Mouse (Mus musculus): ENCODE data around the gene Sox13.

Gene Sox13

DNA sequence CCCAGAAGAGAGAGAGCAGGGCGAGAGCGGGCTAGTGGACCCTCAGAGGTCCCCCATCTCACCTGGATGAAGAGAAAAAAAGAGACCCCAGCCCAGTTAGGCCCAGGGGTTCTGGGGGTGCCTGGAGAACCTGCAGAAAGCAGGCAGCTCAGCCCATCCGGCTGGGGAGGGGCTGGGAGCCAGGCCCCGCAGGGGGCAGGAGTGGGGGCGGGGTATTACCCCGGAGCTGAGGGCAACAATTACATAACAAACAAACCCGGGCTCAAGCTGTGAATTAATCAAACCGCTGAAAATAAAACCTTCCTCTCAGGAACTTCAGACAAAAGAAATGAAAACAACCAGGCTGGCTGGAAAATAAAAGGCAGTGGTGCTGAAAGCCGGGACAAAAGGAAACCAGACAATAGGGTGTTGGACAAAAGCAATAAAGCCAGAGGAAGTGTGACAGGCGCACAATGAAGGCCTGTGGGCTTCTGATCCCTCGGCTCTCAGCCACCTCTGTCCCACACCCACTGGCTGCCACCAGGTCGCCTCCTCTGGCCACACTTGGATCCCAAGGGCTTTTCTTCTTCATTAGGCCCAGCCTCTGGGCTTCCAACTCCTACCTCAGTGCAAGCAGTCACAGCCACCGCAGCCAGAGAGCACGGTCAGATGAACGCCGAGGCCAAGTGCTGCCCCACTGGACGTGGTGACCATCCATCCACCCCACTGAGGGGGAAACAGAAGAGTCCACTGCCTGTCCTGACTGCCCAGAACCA lies 26.5 kb downstream of the Sox13 start:
- no peak for DNase-seq

DNA sequence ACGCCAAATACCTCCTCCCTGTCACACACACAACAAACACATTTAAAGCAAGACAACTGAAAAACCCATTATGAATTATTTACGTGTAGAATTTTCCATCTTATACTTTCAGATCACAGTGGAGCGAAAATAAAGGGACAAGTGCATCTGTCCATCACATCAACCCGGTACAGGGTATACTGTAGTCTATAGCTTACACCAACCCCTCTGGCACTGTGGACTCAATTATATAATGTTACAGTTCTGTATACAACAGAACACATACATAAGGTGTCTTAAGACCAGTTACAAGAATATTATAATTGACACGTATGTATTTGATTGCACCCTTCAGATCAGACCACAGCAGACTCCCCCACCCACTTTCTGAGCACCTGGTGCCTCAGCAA lies 27.1 kb downstream of the Sox13 start:
- DNase-seq: no peak

DNA sequence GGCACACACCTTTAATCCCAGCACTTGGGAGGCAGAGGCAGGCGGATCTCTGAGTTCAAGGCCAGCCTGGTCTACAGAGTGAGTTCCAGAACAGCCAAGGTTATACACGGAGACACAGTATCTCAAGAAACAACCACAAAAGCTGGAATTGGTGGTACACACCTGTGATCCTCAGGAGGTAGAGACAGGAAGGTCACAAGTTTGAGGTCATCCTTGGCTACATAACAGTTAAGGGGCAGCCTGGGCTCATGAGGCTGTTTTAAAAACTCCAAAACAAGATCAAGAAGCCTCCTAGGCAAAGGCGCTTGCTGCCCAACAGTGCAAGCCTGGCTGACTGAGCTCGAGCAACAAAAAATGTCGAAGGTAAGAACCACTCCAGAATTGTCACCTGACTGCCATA lies 27.5 kb downstream of the Sox13 start:
- DNase-seq: no peak

DNA sequence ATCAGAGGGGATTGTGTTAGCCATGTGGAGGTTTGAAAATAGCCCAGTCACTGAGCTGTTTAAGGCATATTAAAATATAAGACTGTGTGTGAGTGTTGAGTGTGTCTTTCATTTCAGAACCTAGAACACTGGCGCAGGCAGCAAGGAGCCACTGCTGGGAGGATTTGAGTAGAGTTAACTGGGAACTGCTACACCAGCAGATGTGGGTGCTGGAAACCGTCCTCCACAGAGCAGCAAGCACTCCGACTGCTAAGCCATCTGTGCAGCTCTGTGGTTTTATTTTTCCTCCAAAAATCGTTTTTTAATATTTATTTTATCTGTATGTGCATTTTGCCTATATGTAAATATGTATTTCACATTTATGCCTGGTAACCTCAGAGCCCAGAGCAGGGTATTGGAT lies 29.5 kb downstream of the Sox13 start:
- no peak for DNase-seq

DNA sequence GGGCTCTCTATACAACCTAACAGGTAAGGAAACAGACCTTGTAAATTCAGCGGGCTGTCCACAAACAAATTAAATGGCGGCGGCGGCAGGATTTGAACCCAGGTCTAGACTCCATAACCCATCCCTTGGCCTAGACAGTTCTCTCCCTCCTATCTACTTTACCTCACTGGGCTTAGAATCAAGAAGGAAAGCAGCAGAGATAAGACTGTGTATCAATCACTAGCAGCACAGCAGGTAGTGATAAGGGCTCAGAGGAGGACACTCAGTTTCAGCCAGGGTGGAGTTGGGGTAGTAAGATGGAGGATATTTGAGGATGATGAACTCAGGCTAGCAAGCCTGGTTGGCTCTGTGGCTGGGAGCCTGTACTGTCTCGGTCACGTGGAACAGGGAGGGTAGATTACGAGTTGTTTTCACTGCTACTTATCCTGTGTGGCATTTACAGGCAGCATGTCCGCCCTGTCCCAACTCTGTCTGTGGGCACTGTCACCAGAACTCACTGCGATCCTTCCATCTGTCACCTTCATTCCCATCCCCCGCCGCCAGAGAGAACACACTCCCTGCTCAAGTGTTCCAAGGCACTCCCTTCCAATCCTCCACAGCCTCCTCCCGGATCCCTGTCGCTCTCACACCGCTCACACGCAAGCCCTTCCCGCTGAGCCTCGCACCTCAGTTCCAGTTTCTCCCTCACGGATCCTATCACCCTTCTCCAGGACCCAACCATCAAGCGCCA lies 36.5 kb downstream of the Sox13 start:
- no peak for DNase-seq

DNA sequence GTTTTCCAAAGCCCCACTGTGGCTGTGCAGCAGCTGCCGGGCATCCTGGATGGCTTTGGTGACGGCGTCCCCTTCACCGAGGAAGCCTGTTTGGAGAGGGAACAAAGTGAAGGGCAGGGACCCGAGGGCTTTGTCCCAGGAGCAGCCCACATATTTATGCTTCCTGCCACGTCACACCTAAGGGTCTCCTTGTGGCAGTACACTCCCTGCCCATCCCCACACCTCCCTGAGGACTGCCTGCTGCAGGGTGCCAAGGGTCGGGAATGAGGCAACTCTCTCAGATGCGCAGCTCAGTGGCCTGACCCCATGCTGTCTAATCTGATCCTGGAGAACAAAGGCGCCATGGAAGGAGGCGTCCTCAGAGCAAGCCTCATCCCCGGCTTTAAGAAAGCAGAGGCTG lies 38.0 kb downstream of the Sox13 start:
- DNase-seq: no peak

DNA sequence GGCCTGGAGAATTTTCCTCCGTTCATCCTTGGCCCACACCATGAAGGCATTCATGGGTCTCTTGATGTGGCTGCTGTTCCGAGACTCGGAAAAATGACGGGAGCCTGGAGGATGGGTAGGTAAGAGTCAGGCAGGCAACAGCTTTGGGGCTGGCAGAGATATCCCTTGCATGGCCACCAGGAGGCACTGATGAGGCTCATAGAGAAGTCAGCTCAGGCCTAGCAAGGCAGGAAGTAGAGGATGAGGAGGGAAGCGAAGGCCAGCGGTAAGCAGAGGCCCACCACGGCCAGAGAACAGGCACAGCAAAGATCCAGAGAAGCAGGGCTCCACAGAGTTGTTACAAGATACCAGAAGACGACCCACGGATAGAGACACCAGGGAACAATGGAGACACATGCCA lies 38.7 kb downstream of the Sox13 start:
- DNase-seq: no peak

DNA sequence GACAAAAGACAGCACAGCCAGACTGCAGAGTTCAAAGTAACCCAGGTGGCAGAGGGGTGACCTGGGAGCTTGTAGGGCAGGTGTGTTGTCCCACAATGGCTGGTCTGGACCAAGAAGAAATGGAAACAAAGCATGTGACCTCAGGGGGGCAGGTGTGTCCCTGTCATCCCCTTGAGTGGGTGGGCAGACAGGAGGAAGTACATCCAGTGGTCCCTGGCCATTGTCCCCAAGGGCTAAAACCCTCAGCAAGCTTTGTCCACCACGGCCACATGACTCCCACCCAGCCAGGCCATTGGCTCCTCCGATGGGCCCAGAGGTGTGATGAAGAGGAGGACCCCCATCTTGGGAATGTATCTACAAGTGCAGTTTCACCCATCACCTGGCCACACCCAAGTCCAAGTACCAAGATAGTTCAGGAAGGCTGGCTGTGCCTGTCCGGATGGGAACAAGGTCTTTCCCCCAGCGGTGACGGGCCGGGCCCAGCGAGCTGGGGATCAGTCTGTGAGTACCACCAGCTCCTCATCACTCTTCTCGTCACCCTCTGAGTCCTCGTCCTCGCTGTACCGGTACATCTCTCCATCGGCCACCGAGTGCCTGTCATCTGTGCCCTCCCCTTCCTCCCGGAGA lies 40.9 kb downstream of the Sox13 start:
- no peak for DNase-seq

DNA sequence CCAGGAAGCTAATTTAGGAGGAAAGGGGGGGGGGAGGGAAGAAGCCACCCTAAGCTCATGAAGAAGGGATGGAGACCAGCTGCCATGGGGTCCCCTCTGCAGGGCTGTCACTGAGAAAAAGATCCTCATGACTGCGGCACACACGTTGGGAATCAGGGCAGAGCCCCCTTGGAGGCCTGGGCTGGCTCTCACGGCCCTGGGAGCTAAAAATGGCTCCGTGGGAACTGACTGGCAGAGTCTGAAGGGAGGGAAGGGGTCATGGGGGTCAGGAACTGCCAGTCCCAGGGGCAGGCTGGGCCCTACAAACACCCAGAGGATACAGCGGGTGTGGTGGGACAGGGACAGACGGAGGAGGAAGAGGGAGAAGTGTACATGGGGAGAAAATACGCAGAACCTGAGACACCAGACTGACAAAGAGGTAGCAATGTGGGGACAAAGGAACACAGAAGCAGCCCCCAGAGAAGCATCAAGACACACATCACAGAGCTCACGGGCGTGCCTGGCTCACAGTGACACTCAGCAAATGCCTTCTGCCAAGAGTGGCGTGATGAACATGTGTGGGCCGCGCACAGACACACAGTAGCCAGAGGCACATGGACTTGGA lies 41.5 kb downstream of the Sox13 start:
- no peak for DNase-seq

DNA sequence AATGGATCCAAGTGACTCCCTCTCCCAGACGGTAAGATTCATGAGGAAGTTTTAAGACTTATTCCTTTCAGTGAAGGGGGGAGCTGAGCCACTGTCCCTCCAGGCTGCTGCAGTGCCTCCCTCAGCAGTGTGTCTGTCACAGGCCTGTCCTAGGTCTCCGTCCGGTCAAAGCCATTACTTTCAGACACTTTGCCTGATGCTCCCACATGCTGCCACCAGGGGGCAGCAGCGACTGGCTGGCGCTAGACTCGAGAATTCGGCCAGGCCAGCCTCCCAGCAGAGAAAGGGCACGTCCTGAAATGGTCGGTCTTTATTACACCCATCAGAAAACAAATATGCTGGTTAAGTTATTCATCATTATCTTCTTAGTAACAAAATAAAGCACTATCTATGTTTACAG lies 42.2 kb downstream of the Sox13 start:
- no peak for DNase-seq

DNA sequence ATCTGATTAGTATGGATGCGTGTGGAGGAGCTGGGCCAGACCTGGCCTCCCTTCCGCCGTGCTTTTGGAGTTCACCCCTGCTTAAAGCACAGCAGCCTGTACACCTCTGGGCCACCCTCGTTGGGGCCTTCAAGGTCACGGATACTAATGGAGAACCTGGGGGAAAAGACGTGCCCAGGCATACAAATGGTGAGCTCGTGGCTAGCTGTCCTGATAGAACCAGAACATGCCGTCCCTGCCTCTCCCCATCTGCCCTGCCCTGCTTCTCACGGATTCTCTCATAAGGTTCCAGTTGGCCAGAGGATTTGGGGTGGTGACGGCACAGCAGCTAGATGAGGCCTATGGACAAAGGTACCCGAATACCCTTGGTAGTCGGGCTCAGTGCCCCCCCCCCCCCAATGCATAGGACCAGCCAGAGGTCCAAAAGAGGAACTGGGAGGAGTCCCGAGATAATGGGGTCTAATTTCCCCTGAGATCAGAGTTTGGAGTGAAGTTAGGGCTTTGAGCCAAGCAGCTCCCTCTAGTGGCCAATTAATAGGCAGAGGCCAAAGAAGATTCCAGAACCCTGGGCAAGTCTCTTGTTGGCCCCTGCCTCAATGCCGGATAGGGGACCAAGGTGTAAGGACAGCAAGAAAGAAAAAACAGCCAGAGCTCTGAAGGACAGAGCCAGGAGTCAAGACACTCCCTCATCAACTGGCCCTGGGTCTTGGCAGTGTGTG lies 43.7 kb downstream of the Sox13 start:
- no peak for DNase-seq

DNA sequence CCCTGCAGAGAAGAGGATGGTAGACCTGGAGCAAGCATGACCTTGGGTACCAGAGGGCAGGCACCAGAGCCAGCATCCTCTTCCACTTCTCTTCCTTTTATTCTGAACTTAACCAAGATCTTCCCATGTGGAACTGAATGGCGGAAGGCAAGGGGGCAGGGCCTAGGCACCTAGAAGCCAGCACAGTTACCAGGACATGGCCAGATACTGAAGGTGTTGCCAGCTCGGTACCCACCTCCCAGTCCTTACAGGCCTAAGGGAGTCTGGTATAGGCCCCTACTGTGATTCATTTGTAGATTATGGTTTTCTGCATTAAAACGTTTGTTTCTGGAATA lies 44.2 kb downstream of the Sox13 start:
- no peak for DNase-seq

DNA sequence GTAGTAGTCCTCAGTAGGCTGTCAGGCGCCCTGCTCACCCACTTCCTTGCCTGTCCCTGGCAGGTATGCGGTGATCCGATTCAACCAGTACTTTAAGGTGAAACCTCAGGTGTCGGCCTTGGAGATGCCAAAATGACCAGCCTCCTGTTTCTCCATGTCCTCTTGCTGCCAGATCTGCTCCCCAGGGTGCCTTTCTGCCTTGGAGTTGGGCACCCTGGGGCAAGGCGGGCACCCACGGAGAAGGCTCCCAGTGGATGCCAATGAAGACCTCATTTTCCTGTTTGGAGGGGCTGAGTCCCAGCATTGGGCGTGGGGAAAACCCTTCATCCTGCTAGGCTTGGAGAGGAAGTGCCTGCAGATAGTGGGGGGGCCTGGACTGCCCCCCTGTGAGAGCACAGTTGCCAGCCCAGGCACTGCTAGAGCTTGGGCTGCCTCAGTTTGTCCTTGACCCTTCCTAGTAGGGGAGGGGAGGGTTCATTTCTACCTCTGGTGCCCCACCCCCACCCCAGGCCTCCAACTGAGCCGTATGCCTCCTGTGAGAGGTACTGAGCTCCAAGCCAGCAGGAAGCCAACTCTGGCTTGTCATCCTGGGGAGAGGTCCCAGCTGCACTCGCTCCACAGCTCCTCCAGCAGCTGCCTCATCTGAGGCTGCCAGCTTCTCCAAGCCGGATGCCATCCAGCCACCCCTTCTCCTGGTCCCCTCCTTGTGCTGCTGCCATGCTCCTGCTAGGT lies 44.8 kb downstream of the Sox13 start:
- no peak for DNase-seq

DNA sequence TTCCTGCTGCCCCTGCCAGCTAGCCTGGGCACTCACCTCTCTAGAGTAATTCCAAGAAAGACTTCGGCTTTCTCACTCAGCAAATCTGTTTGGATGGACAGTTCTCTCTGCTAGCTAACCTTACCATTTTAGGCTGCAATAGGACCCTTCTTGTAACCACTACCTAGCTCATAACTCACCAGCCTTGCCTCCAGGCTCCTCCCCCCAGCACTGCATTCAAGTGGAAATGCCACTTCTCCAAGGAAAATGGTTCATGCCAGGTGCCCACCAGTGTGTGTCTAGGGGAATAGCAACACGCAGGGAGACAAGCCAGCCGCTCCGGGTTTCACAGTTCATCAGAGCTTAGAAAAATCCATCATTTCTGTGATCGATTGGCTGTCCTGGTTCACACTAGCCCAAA lies 46.6 kb downstream of the Sox13 start:
- no peak for DNase-seq

DNA sequence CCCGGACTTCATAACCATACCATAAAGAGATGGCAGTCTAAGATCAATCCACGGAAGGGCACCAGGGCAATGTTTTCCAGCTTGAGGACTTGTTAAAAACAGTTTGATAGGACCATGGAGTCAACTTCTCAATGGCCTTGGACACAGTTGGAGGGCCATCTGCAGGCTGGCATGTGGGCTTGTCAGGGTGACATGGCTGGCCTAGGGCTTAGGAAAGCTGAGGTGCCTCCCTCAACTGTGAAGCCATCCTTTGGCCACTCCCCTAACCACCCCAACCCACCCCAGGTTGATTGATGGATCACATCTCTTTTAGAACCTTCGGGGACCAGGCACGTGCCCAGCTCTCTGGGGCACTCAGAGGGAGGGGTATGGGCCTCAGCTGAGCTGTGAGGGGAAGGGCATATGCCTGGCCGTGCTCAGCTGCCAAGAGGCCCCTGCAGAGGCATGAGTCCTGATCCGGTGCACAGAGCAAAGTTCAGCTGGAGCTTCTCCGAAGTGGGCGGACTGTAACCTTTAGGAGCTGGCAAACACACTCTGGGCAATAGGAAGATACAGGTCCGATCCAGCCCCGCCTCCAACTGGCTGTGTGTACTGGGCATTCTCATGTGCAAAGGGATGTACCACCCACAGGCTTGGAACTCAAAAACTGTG lies 48.4 kb downstream of the Sox13 start:
- DNase-seq: no peak

DNA sequence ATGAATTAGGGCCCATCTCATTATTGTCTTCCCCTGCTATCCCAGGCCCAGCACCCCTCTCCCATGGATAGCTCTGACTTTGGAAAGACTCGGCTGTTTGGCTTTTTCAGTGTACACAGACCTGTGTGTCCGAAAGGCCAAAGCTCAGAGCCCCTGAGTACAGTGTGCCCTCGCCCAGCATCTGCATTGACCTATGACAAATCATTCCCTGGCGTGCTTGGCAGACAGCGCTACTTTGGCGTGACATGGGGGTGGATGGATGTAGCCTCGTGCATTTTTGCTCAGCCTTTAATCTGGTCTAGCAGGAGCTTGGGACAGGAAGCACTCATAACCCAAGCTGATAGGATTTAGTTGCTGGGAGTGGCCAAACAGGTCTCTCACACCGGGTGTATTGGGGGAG lies 52.1 kb downstream of the Sox13 start:
- no peak for DNase-seq

DNA sequence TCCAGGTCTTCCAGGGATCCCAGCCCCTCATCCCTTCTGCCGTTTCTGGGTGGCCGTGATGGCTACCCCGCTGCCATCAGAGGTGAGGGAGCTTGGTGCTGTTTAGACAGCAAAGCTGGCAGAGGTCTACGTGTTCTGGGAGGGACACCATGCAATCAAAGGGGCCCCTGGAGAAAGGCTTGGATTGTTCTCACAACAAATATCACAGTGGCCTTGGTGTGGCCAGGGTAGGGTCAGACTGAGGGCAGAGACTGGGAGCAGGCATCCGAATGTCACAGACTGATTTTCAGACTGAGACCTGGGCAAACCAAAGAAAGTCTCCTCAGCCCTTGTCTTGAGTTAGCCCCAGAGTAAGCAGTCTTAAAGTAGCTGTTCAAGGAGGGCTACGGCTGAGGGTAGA lies 52.7 kb downstream of the Sox13 start:
- DNase-seq: no peak

DNA sequence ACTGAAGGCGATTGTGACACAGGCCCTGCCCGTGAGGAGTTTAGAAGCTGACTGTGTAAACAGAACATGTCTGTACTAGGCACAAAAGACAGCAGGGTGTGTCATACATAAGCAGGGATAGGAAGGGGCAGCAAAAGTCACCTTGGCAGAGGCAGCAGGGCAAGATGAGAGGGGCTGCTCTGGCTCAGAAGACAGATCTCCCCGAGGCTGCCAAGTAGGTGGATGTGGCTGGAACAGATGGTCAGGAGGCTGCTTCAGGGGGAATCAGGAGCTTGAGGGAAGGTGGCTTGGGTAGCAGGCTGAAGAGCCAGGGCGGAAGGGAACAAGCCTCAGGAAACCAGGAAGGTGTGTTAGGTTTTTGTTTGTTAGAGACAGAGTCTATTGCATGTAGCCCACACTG lies 53.8 kb downstream of the Sox13 start:
- DNase-seq: no peak

DNA sequence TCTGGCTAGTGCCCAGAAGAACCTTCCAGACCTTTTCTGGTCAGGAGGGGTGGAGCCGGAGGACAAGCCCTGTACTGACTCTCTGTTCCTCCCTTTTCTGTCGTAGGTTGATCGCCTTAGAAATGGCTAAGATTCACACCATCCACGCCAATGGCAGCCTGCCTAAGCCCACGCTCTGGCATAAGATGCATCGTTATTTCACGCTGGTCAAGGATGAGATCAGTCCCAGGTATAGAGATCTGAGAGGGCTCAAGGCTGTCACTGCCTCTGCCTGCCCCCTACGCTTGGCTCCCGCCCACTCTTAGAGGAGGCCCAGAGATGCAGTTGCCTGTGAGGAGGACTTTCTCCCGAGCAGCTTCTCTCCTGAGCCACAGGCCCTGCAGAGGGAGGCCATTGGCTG lies 55.5 kb downstream of the Sox13 start:
- DNase-seq: no peak

DNA sequence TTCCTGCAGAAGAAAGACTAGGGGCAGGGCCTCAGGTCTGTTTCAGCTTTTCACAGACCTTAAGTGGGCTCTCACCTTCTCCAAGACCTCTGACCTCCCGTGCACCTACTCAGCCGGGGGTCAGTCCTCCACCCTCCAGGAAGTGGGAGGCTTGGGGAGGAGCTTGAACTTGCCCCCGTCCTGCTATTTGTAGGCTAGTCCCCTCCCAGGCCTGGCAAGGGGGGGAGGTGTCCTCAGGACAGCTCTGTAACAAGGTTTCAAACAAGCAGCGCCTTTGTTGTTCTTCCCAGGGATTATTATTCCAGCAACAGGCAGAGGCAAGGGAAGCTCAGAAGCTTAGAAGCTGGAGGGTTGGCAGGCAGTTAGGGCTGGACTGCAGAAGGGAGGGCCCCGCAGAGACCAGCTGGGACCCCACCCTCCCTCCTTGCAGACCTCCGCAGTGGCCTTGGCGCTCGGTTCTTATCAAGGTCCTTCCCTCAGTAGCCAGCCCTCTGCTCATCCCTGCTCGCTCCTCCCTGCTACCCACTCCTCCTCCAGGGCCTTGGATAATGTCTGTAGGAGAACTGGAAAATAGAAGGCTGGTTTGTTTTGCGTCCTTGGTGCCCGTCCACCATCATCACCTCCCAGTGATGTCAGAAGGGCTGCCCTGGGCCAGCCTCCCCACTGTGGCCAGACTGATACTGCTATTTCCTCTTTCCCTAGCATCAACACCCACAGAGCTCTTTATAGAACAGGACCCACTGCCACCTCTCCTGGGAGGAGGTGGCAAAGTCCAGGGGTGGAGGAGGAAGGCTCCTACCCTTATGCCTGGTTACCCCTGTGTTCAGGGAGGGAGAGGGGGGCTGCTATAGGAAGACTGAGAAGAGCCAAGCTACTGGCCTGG lies 56.3 kb downstream of the Sox13 start:
- no peak for DNase-seq

DNA sequence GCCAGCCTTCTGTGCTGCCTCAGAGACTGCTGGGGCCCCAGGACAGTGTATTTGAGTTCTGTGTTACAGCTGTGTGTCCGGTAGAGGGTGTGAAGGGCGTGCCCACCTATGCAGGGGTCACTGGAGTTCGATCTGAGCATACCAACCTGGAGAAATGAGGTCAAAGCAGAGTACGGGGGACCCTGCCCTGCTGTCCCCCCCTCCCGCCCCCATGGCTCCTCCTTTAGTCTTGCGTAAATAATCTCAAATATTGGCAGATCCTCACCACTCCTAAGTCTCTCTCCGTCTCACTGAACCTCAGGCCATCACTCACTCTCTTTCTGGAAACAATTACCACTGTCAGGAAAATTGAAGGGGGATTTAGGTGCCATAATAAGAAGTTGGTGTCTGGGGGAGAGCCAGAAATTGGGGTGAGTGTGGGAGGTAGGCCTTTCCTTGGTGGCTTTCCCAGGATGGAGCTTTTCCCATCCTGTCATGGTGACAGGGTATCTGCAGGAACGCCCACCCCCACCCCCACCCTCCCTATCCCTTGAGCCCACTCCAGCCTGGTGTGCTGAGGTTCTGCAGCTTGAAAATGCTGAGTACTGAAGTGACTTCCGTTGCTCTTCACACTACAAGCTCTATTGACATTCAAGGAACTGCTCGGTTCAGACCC lies 57.1 kb downstream of the Sox13 start:
- no peak for DNase-seq

All from cerebellum, adult 9-11 months (tissue).